Mouse (Mus musculus) bone marrow macrophage, adult 2 months (primary cell): ENCODE results near the gene Gja10.

ENCODE experiments used
- CTCF ChIP-seq: IDR thresholded peaks from 2 replicates; pipeline ENCODE4 v1.5.1; 2012; ENCODE audit warnings: low read depth, mild to moderate bottlenecking, low read length, moderate library complexity
- POLR2A ChIP-seq: IDR thresholded peaks from 2 replicates; pipeline ENCODE4 v1.6.1; 2012; ENCODE audit warnings: mild to moderate bottlenecking, low read depth, low read length, borderline replicate concordance

GRCm38 (mm10) chr4:32569054-32569453 is 33.5 kb downstream of the Gja10 start:
- TF ChIP-seq POLR2A (no peak), CTCF (no peak)
